Mouse (Mus musculus): ENCODE measurements around the gene Tdp1.

Gene Tdp1

DNA sequence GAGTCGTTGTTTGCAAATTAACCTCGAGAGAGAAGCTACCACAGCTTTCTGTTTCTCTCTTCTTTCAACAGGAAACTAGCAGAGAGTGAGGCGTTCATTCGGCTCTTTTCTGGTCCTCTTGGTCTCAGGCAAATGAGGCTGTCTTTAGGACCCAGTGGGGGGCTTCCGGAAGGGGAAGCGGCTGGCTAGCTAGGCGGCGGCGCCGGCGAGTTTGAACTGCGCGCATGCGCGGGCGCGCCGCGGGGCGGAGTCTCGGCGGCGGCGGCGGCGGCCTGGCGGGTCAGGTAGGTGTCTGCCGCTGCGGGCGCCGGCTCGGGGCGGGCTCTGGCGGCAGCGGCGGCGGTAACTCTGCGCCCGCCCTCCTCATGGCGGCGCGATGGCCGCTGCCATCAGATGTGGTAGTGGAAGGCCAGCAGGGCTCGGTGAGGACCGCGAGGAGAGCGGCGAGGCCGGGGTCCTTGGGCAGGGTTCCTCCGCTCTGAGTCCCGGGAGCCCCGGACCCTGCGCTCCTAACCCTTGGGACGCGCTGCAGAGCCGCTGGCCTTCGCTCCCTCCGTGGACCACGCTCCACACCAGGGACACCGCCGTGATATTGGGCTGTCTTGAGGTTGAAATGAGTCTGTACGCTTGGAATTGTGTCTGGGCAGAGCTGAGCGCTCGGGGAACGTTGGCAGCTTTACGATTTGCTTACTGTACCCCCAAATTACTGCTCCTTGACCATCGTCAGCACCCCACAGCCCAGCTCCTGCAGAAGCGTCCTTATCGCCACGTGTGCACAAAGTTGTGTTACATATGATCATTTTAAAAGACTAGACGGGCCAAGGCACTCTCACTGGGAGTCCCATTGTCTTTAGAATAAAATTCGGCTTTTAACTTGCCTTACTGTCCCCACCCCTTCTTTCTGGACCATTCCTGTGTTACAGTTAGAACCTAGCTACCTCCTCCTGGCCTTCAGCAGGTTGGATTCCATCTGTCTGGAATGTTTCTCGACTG lies at the start of gene Tdp1, which contains the start of gene Efcab11:
Gene Tdp1 (plus strand): TSS at position 249 of the 993 bp plus-strand sequence.
Gene Efcab11 (minus strand): TSS at position 171 of the 993 bp plus-strand sequence.
- POLR2A ChIA-PET, result interaction anchor here in 3 of 4 experiments (0.6 to 3.4 kb wide), 25 partner anchors 9 to 1086 kb away, joined by 3 to 25 read pairs (median 3); no protein-coding TSS in a partner anchor

DNA sequence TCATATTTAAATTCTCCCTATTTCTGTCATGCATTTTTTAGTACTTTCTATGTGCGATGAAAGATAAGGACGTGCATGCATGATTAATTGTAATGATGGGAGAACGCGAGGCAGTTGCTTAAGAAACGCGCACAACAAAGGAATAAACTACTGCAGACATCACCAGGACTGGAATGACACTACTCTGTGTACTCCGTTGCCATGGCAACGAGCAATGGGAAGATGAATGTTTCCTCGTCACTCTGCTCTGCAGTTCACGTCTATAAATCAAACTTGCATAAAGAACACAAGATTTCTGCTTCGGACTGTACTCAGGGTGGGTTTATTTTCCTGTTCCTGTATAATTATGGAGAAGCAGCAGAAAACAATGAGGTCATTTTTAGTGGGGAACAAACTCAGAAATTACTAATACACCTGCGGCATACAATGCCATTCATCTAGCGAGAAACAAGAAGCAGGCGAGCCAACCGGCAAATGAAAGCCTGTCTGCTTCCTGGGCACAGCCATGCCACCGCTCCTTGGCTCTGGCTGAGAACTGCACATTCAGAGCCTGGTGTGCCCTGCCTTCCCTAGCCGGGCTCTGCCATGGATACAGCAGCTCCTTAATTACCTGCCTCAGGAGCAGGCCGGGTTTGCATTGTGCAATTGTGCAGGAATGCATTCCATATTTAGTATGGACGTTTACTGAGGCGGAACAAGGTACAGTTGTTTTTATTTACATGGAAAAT lies 47.7 kb upstream of the Tdp1 start:
- ChIA-PET POLR2A (interaction anchor here in 1 of 4 experiments (0.7 kb wide), 1 partner anchor 8 kb away, joined by 3 read pairs; no protein-coding TSS in a partner anchor), CTCF (interaction anchor here in 1 of 4 experiments (0.5 kb wide), 1 partner anchor 664 kb away, joined by 6 read pairs; no protein-coding TSS in a partner anchor)

More for the DNA sequence above, at the start of gene Tdp1, which contains the start of gene Efcab11:
- CTCF ChIA-PET, result no interaction called here

DNA sequence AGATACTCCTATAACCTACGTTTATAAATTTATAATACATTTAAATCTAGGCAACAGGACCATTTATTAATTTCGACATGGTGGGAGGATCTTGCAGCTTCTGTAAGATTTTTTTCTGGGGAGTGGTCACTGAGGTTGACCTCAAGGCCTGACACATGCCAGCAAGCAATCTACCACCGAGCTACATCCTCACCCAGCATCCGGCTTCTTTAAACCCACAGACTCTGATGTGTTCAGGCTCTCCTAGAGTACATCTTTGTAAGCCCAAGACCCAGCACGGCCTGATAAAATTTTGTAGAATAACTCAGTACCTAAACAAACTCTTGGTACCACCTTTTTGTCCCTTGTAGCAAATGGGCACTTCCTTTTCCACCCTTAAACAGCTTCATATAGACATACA lies 46.8 kb upstream of the Tdp1 start:
- CTCF ChIA-PET, result interaction anchor here in 1 of 4 experiments (0.9 to 1.3 kb wide), 2 partner anchors 297 to 1049 kb away, joined by 3 read pairs; no protein-coding TSS in a partner anchor
- POLR2A ChIA-PET, result interaction anchor here in 1 of 4 experiments (0.7 kb wide), 1 partner anchor 9 kb away, joined by 3 read pairs; no protein-coding TSS in a partner anchor

DNA sequence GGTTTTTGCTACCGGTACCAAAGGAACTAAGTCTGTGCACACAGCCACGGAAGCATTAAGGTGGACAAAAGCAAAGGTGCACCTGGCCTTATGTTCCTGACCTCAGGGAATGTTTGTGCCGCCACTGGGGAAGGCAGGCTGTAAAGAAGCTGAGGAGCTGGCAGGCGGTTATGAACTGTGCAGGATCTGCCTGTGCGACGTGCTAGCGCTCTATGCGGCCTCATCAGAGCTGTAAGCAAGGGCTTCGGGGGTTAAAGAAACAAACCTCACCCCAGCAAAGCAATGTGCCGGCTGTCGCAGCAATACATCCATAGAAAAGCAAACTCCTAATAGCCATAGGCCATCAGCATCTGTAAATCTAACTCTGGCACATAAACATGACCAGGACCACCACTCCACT lies 46.2 kb upstream of the Tdp1 start:
- ChIA-PET CTCF (interaction anchor here in 3 of 4 experiments (0.7 to 1.3 kb wide), 5 partner anchors 17 to 1050 kb away, joined by 3 to 8 read pairs (median 3); no protein-coding TSS in a partner anchor), POLR2A (no interaction called here)

DNA sequence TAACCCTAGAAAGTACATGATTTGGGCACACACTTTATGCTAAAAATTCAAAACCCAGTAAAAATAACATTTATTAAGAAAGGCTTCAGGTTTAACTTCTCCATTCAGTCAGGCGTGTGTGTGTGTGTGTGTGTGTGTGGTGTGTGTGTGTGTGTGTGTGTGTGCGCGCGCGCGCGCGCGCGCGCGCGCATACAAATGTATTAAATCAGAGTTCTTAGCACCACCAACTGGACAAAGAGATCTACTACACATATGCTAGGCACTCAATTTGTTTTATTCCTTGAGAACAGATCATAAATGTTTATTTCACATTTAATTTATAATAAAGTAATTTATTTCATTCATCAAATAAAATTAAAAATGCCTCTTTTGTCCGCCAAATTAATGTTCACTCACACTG lies 45.6 kb upstream of the Tdp1 start:
- ChIA-PET CTCF (interaction anchor here (0.6 to 1.3 kb wide), 7 partner anchors 16 to 1624 kb away, joined by 3 to 8 read pairs (median 3); no protein-coding TSS in a partner anchor), POLR2A (no interaction called here)

DNA sequence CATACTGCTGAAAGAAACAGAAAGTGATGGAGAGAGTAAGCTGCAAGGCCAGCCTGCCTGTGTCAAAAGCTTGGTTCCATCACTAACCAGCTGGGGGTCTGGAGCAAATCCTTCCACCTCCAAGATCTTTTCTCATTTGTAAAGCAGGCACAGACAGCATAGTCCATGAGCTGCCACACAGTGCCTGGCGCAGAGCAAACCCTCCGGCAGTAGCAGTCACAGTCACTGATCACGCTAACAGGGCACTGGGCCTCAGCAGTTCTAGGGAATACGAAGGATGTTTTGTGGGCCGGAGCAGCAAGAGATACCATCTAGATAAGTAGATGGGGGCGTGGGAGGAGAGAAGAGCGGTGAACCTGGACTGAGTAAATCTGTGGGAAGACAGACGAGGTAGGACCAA lies 39.4 kb upstream of the Tdp1 start:
- CTCF ChIA-PET, result no interaction called here
- POLR2A ChIA-PET, result interaction anchor here in 2 of 4 experiments (0.6 kb wide), 2 partner anchors 17 to 422 kb away, joined by 3 to 4 read pairs; no protein-coding TSS in a partner anchor

DNA sequence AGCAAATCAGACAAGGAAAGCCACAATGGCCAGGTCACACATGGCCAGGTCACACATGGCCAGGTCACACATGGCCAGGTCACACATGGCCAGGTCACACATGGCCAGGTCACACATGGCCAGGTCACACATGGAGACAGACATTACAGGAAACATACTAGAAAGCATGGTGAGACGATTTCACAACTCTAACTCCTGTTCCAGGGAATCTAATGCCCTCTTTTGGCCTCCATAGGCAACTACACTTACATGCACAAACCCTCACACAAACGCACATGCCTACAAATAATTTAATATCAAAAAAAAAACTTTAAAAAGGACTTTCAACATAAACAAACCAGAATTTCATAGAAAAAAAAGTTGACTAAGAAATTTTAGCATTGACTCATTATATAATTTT lies 34.3 kb upstream of the Tdp1 start:
- ChIA-PET POLR2A (no interaction called here), CTCF (interaction anchor here in 2 of 4 experiments (0.6 to 0.7 kb wide), 2 partner anchors 232 to 692 kb away, joined by 4 read pairs; no protein-coding TSS in a partner anchor)

DNA sequence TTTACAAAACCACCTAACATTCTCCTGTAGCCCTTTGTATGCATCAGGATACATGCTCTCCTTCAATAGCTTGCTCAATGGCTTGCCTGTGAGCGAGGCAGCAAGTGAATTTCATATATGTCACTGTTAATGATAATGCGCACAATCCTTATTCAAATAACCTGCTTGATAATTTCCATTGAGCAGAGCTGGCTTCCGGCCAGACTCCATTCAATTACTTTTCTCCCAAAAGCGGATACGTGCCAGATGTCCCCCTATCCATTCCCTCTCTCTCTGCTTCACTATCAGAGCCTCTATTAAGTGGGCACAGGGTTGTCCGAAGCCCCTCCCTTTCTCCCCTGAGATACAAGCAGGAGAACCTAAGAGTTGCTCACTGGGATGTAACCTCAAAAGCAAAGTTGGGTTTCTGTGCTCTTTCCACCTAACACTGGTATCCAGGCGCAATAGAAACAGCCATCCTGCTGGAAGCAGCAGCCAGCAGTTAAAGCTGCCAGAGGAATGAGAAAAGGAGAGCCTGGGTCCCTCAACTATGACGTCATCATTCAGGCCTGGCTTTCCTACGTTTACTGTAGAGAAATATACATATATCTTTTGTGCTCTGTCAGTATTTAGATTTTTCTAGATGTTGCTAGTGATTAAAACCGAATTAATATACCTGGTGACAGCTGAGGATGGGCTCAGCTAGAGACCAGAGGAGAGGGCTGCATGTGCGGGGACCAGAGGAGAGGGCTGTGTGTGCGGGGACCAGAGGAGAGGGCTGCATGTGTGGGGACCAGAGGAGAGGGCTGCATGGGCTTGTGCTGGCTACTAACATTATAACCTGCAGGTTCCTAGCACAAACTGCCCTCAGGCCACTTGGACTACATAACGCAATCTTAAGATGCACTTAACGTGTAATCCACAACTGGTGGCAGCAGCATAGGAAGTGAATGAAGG lies 30.7 kb upstream of the Tdp1 start:
- CTCF ChIA-PET, result no interaction called here
- POLR2A ChIA-PET, result interaction anchor here in 1 of 4 experiments (1.3 kb wide), 1 partner anchor 36 kb away, joined by 3 read pairs; no protein-coding TSS in a partner anchor

DNA sequence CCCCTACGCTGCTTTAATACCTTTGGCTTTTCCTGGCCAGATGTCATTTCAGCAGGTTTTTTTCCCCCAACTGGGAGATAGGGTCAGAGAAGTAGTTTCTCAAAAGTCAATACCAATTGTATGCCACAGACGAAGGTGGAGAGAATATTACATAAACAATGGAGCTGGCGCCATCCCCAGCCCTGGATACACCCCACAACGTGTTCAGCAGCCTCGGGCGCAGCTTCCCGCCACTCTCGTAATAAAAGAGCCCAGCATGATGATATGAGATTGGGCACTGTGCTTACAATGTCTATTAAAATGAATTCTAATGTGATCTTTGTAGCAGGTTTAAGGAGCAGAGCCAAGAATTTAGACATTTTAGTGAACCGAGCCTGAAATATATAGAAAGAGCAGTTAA lies 28.3 kb upstream of the Tdp1 start:
- CTCF ChIA-PET, result interaction anchor here in 3 of 4 experiments (0.6 to 1.0 kb wide), 3 partner anchors 618 to 1750 kb away, joined by 3 to 7 read pairs (median 3); no protein-coding TSS in a partner anchor
- POLR2A ChIA-PET, result interaction anchor here in 1 of 4 experiments (1.1 kb wide), 1 partner anchor 23 kb away, joined by 3 read pairs; no protein-coding TSS in a partner anchor

DNA sequence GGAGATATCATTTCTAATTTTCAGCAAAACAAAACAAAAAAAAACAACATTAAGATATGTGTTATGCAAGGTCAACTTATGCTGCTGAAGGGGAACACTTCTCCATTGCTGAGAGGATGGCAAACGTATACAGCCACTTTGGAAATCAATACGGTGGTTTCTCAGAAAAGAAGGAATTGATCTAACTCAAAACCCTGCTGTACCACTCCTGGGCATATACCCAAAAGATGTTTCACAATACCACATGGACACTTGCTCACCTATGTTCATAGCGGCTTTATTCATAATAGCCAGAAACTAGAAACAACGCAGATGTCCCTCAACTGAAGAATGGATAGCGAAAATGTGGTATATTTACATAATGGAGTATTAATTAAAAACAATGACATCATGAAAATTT lies 25.7 kb upstream of the Tdp1 start:
- POLR2A ChIA-PET, result interaction anchor here in 1 of 4 experiments (1.6 kb wide), 1 partner anchor 13 kb away, joined by 3 read pairs; no protein-coding TSS in a partner anchor
- CTCF ChIA-PET, result no interaction called here

DNA sequence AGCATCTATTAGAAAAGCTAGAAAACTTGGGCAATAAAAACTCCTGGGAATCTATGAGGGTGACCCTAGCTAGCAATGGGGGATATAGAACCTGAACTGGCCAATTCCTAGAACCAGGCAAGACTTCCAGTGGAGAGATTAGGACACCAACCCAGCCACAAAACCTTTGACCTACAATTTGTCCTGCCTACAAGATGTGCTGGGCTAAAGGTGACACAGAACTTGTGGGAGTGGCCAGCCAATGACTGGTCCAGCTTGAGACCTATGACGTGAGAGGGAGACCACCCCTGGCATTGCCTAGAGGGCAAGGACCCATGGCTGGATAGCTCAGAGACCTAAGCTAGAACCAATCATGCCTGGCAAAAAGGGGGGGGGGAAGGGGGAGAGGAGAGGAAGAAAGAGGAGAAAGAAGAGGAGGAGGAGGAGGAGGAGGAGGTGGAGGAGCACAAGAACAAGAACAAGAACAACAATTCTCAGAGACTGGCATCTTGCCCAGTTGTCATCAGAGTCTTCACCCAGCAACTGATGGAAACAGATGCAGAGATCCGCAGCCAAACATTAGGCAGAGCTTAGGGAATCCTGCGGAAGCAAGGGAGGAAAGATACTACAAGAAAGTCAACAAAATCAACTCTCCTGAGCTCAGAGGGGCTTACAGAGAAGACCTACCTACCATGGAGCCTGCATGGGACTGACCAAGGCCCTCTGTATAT lies 24.8 kb upstream of the Tdp1 start:
- CTCF ChIA-PET, result interaction anchor here in 1 of 4 experiments (0.7 kb wide), 2 partner anchors 426 to 774 kb away, joined by 3 to 5 read pairs; no protein-coding TSS in a partner anchor
- POLR2A ChIA-PET, result interaction anchor here in 1 of 4 experiments (0.6 to 1.6 kb wide), 3 partner anchors 12 to 765 kb away, joined by 3 to 4 read pairs (median 3); no protein-coding TSS in a partner anchor

DNA sequence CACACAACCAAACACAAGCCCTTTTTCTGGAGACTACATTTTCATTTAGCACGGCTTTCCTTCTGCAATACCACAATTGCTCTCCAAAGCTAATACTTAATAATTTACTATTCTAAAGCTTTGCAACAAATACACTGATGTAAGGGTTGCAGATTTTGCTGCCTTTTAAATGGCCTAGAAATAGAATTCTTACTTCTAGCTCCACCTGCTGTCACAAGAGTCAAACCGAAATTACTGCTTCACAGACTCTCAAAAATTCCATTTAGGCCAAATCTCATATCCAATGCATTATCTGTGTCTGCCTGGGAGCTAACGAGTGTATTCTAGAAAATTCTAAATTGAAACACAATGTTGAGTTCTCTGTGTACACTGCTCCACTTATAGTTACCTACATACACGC lies 23.3 kb upstream of the Tdp1 start:
- CTCF ChIA-PET, result interaction anchor here in 2 of 4 experiments (0.5 to 0.6 kb wide), 2 partner anchors 22 to 73 kb away, joined by 3 to 5 read pairs; no protein-coding TSS in a partner anchor
- POLR2A ChIA-PET, result interaction anchor here in 3 of 4 experiments (0.6 to 1.4 kb wide), 3 partner anchors 12 to 856 kb away, joined by 3 to 6 read pairs (median 4); no protein-coding TSS in a partner anchor

DNA sequence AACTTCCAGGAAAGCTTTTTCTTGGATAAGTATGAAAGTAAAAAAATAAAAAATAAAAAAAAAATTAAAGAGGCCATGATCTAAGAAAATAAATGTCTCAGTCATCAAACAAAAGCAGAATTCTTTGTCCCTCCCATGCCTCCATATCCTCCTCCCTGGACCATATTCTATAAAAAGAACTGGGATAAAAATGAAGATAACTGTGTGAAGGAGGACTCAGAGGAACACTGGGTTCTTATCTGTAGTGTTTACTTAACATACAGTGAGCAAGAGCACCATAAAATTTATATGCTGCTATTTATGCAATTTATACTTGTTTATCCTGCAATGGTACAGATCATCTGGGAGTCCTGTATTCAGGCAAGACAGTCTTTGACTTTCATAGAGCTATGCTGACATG lies 19.7 kb upstream of the Tdp1 start:
- CTCF ChIA-PET, result no interaction called here
- POLR2A ChIA-PET, result no interaction called here

DNA sequence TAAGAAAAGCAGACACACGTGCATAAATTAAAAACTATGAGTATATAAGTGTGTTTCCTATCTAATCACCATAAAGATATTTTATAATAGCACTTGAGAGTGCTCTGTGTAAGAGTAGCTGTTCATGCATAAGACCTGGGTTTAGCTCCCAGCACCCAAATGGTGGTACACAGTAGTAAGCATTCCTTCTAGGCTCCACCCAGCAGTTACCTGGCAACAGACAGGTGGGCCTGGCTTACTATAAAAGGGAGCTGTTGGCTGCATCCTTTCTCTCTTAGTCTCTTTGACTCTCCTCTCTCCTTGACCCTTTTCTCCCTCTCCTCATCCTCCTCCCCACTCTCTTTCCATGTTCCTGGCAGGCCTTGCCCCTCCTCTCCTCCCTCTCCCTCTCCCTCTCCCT lies 15.5 kb upstream of the Tdp1 start:
- CTCF ChIA-PET, result interaction anchor here in 1 of 4 experiments (0.5 kb wide), 1 partner anchor 25 kb away, joined by 6 read pairs; no protein-coding TSS in a partner anchor
- POLR2A ChIA-PET, result interaction anchor here in 1 of 4 experiments (1.1 kb wide), 1 partner anchor 24 kb away, joined by 3 read pairs; no protein-coding TSS in a partner anchor

DNA sequence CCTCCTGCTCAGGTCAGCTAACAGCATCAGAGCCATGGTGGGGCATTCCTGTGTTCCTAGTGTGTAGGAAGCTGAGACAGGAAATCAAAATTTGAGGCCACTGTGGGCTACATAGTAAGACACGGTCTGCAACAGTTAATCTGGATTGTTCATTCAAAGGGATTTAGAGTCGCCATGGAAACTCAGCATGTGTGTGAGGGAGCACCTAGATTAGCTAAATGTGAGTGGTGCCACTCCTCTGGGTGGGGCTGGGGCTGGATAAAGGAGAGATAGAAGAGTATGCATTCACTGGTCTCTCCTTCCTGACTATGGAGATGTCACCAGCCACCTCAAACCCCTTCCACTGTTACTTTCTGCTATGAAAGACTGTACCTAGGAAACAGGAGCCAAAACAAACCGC lies 10.9 kb upstream of the Tdp1 start:
- POLR2A ChIA-PET, result interaction anchor here in 2 of 4 experiments (0.9 to 3.1 kb wide), 9 partner anchors 10 to 314 kb away, joined by 3 to 25 read pairs (median 4); partner anchors contain the start of genes Efcab11 (in 2 of the 2) and Tdp1 (in 2 of the 2)
- CTCF ChIA-PET, result interaction anchor here in 2 of 4 experiments (0.6 to 1.5 kb wide), 2 partner anchors 79 to 442 kb away, joined by 4 to 5 read pairs; no protein-coding TSS in a partner anchor

DNA sequence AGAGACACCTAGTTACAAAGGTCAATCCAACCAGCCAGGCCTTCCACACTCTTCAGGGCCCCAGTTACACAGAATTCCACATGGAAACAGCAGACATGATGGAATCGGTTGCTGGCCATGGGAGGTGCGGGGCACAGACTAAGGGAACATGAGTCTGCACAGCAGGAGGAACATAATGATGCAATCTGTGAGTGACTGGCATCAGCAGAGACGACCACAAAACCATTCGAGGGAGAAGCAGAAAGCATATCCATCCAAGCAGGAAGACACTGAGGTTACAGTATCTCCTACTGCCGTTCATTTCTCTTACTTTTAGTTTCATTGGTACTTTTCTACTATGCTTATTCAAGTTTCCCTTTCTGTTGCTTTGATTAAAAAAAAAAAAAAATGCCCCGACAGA lies 9.7 kb upstream of the Tdp1 start:
- ChIA-PET POLR2A (interaction anchor here (0.6 to 3.1 kb wide), 7 partner anchors 9 to 1637 kb away, joined by 3 to 25 read pairs (median 4); partner anchors contain the start of genes Efcab11 (in 2 of the 4) and Tdp1 (in 2 of the 4)), CTCF (interaction anchor here in 1 of 4 experiments (1.5 kb wide), 1 partner anchor 78 kb away, joined by 5 read pairs; no protein-coding TSS in a partner anchor)

Data from embryonic stem cell, embryonic (primary cell).